Mouse (Mus musculus) erythroblast, embryonic 14.5 days (primary cell): ENCODE data around the gene Adcy2. TPM values are rescaled to one million over a fixed set of nuclear protein-coding genes. Genes with fewer than 3 reads are reported as not detected.

Experiments used
- H3K27me3 ChIP-seq: 2 replicates; pipeline ENCODE4 v1.6.1; 2012; ENCODE audit warnings: inconsistent platforms; ENCODE audit not compliant: control insufficient read depth
- H3K36me3 ChIP-seq: 2 replicates; pipeline ENCODE4 v1.6.1; 2012; ENCODE audit warnings: mild to moderate bottlenecking, inconsistent platforms; ENCODE audit not compliant: control insufficient read depth
- H3K4me1 ChIP-seq: 2 replicates; pipeline ENCODE4 v1.6.1; 2012; ENCODE audit warnings: inconsistent platforms; ENCODE audit not compliant: control insufficient read depth
- H3K4me3 ChIP-seq: replicated peaks from 2 replicates; pipeline ENCODE3; 2012; ENCODE audit warnings: moderate library complexity, mild to moderate bottlenecking, inconsistent platforms
- H3K9me3 ChIP-seq: 2 replicates; pipeline ENCODE4 v1.6.1; 2012; ENCODE audit warnings: low read length, inconsistent platforms, mixed read lengths; ENCODE audit not compliant: control insufficient read depth
- GATA1 ChIP-seq: IDR thresholded peaks from 2 replicates; pipeline ENCODE4 v1.6.1; 2012; ENCODE audit warnings: low read length, inconsistent platforms, mixed read lengths
- TAL1 ChIP-seq: IDR thresholded peaks from 3 replicates; pipeline ENCODE4 v1.6.1; 2012; ENCODE audit warnings: low read length, inconsistent platforms, mixed read lengths
- polyA plus RNA-seq: library from polyadenylated mRNA; stranded (reverse); fragments of >175 nt; gene quantifications from 2 replicates; pipeline ENCODE4 v1.2.3, GENCODE M21; 2012

The Adcy2 gene
- polyA plus RNA-seq, 1 experiment, result not detected

DNA sequence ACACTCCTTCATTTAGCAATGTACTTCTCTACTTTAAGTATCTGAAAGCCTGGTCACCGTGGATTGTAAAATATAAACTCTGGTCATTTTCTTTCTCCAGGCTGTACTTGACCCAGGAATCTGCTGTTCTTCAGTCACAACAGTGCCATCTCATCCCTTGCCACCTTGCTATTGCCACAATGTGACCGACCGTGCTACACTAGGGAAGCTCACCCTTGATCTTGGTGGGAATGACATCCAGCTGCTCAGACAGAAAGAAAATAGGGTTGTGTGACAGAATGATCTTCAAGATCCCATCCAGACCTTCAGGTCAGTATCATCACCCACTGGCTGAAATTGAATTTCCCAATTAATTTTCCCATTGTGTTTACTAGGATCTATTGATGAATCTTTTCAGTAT is 230.8 kb downstream of the Adcy2 start:
- no peak overlapping the region for H3K4me3 ChIP-seq
- H3K27me3 ChIP-seq, result no peaks in the 10 kb centered on the region
- peaks cover 4% of the 10 kb centered on the region; the same call in 1 of the 2 replicates for H3K9me3 ChIP-seq
- no peaks in the 10 kb centered on the region for H3K4me1 ChIP-seq
- TF ChIP-seq GATA1 (no peak), TAL1 (no peak)
- H3K36me3 ChIP-seq, result no peaks in the 10 kb centered on the region

DNA sequence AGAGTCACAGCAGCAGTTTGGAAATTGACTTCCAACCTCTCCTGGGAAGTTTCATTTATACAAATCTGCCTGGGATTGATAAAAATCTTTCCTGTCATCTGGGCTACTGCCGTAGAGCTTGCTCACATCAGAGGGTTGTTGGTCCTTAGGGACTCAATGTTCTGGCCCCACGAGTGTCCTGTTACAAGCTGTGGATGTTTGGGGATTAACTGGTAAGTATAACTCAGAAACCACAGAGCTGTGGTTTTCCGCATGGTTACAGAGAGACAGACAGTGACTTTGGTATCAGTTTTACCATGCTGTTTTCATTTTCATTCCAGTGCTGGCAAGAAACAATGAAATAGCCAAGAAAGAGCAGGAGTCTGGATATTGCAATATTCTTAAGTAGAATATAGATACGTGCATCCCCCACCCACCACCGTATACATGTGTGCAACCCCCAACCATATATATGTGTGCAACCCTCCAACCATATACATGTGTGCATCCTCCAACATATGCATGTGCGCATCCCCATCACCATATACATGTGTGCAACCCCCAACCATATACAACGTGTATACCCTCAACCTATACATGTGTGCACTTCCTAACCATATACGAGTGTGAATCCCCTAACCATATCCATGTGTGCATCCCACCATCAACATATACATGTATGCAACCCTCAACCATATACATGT is 233.3 kb downstream of the Adcy2 start:
- Histone ChIP-seq H3K27me3 (no peaks in the 10 kb centered on the region), H3K9me3 (peaks cover 10% of the 10 kb centered on the region; the same call in 1 of the 2 replicates), H3K4me1 (no peaks in the 10 kb centered on the region), H3K36me3 (no peaks in the 10 kb centered on the region), H3K4me3 (no peak overlapping the region)
- TF ChIP-seq GATA1 (no peak), TAL1 (no peak)

DNA sequence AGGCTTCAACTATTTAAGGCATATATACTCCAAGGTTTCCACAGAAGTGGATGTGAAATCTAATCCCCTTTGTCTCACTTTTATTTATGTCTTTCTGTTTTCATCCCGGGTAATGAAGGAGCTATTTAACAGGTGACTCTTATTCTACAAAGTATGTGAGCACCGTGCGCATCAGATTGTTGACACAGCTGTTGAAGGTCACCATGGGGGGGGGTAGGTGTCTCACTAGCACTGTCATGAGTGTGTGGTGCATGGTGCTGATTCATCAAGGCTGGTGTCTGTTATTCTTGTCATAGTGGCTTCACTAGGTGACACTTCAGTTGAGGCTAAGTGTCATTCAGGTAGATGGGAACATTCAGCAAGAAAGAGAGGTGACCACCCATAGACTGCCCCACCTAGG is 234.7 kb downstream of the Adcy2 start:
- H3K4me3 ChIP-seq, result no peak overlapping the region
- no peaks in the 10 kb centered on the region for H3K36me3 ChIP-seq
- H3K9me3 ChIP-seq, result peaks cover 12% of the 10 kb centered on the region; the same call in 1 of the 2 replicates
- H3K4me1 ChIP-seq, result no peaks in the 10 kb centered on the region
- no peak for TF ChIP-seq GATA1
- no peak for TF ChIP-seq TAL1
- no peaks in the 10 kb centered on the region for H3K27me3 ChIP-seq

DNA sequence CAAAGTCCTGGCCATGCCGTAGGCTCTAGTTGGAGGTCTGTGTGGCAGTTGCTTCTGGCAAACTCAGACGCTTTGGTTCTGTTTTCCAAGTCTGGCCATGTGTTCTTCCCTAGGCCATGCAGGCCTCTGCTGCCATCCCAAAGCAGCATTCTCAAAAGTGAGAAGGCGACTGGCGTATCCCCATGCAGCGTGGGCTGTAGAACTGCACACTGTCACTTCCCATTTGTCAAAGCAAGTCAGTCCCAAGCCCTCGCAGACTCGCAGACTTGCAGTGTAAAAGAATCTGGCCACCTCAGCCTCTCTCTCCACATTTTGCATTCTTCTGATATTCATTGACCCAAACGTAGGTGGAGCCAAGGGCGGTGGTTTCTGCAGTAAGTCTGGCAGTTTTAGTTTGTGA is 249.5 kb downstream of the Adcy2 start:
- TF ChIP-seq TAL1 (no peak), GATA1 (no peak)
- H3K27me3 ChIP-seq, result no peaks in the 10 kb centered on the region
- H3K4me3 ChIP-seq, result no peak overlapping the region
- no peaks in the 10 kb centered on the region for H3K36me3 ChIP-seq
- peaks cover 21% of the 10 kb centered on the region for H3K9me3 ChIP-seq
- H3K4me1 ChIP-seq, result no peaks in the 10 kb centered on the region

DNA sequence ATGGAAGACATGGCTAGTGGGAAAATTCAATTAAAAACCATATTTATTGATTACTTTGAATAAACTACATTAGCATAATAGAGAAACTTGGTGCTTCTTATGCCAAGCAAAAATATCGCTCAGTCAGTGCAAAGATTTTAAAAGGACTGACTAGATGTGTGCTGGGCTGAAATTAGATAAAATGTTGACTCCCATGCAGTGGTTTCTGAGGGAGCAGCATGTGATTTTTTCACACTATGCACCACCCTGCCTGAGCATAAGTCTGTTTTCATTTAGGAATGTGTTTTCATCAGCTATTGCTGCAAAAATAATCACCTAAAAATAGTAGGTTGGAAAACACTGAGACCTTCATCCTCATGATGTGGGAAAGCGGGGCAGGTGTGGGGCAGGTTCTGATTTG is 250.0 kb downstream of the Adcy2 start:
- TF ChIP-seq GATA1, result no peak
- H3K36me3 ChIP-seq, result no peaks in the 10 kb centered on the region
- H3K4me3 ChIP-seq, result no peak overlapping the region
- no peaks in the 10 kb centered on the region for H3K27me3 ChIP-seq
- no peaks in the 10 kb centered on the region for H3K4me1 ChIP-seq
- peaks cover 21% of the 10 kb centered on the region for H3K9me3 ChIP-seq

DNA sequence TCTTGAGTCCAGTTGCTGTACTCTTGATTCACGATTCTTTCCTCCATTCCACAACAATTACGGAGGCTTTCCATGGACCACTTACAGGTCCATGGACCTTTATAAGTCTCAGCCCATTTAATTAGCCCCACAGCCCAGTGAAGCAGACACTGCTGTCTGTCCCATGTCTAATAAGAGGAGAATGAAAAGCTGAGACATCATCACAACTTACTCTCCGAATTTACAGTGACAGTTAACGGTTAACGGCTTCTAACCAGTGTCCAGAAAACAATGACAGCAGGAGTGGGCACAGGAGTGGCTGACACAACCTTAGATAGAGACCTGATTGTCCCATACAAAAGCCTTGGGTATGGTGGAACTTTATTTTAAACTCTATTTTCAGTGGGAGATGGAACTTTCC is 253.9 kb downstream of the Adcy2 start:
- no peaks in the 10 kb centered on the region for H3K27me3 ChIP-seq
- TF ChIP-seq GATA1 (no peak), TAL1 (no peak)
- H3K9me3 ChIP-seq, result peaks cover 27% of the 10 kb centered on the region
- H3K36me3 ChIP-seq, result no peaks in the 10 kb centered on the region
- H3K4me1 ChIP-seq, result no peaks in the 10 kb centered on the region
- no peak overlapping the region for H3K4me3 ChIP-seq

DNA sequence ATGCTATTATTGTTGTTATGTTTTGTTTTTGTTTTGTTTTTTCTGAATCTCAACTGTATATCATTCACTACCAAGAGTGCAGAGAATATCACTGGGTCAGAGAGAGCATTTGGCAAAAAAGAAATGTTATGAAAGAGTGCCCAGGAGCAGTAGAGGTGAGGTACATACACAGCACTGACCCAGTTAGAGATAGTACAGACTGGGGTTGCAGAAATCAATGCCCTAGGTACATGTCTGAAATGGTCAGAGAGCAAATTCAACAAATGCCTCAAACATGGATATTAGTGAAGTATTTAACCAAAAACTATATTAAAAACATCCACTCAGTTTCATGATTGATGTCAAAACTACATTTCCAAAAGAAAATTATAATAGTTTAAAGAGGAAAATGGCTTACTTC is 286.7 kb downstream of the Adcy2 start:
- no peaks in the 10 kb centered on the region for H3K4me1 ChIP-seq
- no peak for TF ChIP-seq GATA1
- no peak for TF ChIP-seq TAL1
- H3K27me3 ChIP-seq, result no peaks in the 10 kb centered on the region

DNA sequence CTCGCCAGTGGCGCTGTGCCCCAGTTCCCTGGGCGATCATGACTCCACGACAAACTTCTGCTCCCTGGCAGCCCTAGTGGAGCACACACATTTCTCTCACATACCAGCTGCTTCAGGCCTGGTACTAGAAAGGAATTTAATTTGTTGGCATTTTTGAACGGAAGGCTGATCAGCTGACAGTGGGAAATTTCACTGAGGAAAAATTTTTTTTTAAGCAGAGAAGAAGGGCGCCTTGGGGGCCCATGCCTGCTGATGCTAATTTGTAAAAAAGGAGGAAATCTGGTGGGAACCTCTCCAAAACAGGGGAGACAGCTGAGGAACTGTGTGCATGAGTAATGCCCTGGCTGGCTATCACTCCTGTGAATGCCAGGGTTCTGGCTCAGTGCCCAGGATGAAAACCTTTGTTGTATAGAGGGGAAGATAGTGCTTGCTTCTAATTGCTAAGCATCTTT is 292.0 kb downstream of the Adcy2 start:
- TF ChIP-seq GATA1 (no peak), TAL1 (no peak)
- H3K4me3 ChIP-seq, result no peak overlapping the region
- no peaks in the 10 kb centered on the region for H3K36me3 ChIP-seq
- peaks cover 28% of the 10 kb centered on the region for H3K9me3 ChIP-seq
- H3K4me1 ChIP-seq, result no peaks in the 10 kb centered on the region
- H3K27me3 ChIP-seq, result no peaks in the 10 kb centered on the region

More for the DNA sequence above, 286.7 kb downstream of the Adcy2 start:
- no peak overlapping the region for H3K4me3 ChIP-seq
- no peaks in the 10 kb centered on the region for H3K36me3 ChIP-seq
- peaks cover 26% of the 10 kb centered on the region for H3K9me3 ChIP-seq

DNA sequence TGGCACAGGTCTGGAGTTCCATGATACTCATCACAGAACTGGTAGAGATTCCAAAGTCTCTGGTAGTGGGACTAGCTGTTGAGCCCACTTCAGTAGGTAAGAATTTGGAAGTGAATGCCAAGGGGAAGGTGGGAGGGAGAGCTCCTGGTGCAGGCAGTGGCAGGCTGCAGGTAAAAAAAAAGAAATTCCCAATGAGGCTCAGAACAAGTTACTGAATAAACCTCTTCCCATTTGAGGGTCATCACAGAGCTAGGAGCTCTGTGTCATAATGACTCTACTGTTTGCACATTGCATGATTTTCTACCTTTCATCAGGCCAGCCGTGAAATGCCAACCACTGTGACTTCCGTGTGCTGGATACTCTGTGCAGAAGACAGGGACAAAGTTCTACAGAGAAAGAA is 314.4 kb downstream of the Adcy2 start:
- H3K9me3 ChIP-seq, result peaks cover 29% of the 10 kb centered on the region
- no peaks in the 10 kb centered on the region for H3K4me1 ChIP-seq
- H3K27me3 ChIP-seq, result no peaks in the 10 kb centered on the region
- TF ChIP-seq GATA1 (no peak), TAL1 (no peak)
- H3K36me3 ChIP-seq, result no peaks in the 10 kb centered on the region
- no peak overlapping the region for H3K4me3 ChIP-seq

DNA sequence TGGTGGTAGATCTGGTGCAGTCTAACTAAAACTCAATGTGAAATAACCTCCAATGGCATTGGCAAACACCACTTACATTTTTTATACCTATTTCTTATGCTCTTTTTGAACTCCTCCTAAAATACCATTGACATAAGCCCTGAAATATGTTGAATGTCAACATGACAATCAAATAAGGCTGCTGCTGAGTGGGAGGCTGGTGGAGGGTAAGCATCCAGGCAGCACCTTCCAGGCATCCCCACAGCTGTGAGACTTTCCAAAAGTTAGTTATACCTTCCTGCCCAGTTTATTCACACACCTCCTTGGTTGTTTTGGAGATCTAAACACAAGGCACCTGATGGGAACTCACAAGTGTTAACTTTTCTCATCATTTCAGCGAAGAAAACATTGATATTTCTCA is 318.9 kb downstream of the Adcy2 start:
- TF ChIP-seq GATA1 (no peak), TAL1 (no peak)
- no peak overlapping the region for H3K4me3 ChIP-seq
- H3K4me1 ChIP-seq, result no peaks in the 10 kb centered on the region
- peaks cover 18% of the 10 kb centered on the region for H3K9me3 ChIP-seq
- no peaks in the 10 kb centered on the region for H3K36me3 ChIP-seq
- no peaks in the 10 kb centered on the region for H3K27me3 ChIP-seq
